Mouse (Mus musculus) lung, embryonic 14.5 days (tissue): ENCODE measurements around the gene Stx1b. TPM values are rescaled to one million over a fixed set of nuclear protein-coding genes. Genes with fewer than 3 reads are reported as not detected.
A peak's percentile ranks its signal among the peaks of the same experiment; 100 is the strongest.

Experiments
- ATAC-seq: fragments of 200-750 bp; cut with Nextera tagmentation; 2 replicates; pipeline ENCODE4 v1.8.0; 2017; ENCODE audit warnings: mild to moderate bottlenecking, moderate TSS enrichment, moderate library complexity; ENCODE audit not compliant: insufficient read depth
- DNase-seq: peaks from one replicate; pipeline ENCODE4 v3.0.0-alpha.2; 2015
- H3K27ac ChIP-seq: fragments of 300-500 bp; sonication (generic); 2 replicates; pipeline ENCODE4 v1.5.1; 2014; ENCODE audit warnings: low read depth, mild to moderate bottlenecking, moderate library complexity
- H3K27me3 ChIP-seq: fragments of 300-500 bp; sonication (generic); 2 replicates; pipeline ENCODE4 v1.6.1; 2014; ENCODE audit warnings: low read length, control low read depth; ENCODE audit not compliant: insufficient read depth
- H3K36me3 ChIP-seq: fragments of 300-500 bp; sonication (generic); 2 replicates; pipeline ENCODE4 v1.6.1; 2014; ENCODE audit warnings: control low read depth; ENCODE audit not compliant: insufficient read depth
- H3K4me1 ChIP-seq: fragments of 300-500 bp; sonication (generic); 2 replicates; pipeline ENCODE4 v1.6.1; 2014; ENCODE audit warnings: antibody characterized with exemption, control low read depth; ENCODE audit not compliant: insufficient read depth
- H3K4me2 ChIP-seq: fragments of 300-500 bp; sonication (generic); 2 replicates; pipeline ENCODE4 v1.6.1; 2014; ENCODE audit warnings: mild to moderate bottlenecking
- H3K4me3 ChIP-seq: fragments of 300-500 bp; sonication (generic); 2 replicates; pipeline ENCODE4 v1.5.1; 2014; ENCODE audit warnings: low read depth, low read length
- H3K9ac ChIP-seq: fragments of 300-500 bp; sonication (generic); 2 replicates; pipeline ENCODE4 v1.6.1; 2014
- H3K9me3 ChIP-seq: fragments of 300-500 bp; sonication (generic); 2 replicates; pipeline ENCODE4 v1.6.1; 2016; ENCODE audit warnings: low read depth, low read length, control low read depth
- CTCF ChIP-seq: IDR thresholded peaks from 2 replicates; pipeline ENCODE4 v1.5.1; 2016; ENCODE audit warnings: antibody characterized with exemption, low read depth
- WGBS: fragments of 180-500 bp; shearing (Covaris S2); extraction: QIAGEN DNeasy Blood & Tissue Kit; methylation state at CpG from one replicate; pipeline ENCODE4 v1.1.7; 2014; 5-methylcytosine and 5-hydroxymethylcytosine counted together
- polyA plus RNA-seq: library from polyadenylated mRNA; unstranded; fragments of >200 nt; fragmentation: Nextera tagmentation; extraction: Ambion mirVana; gene quantifications from 2 replicates; pipeline ENCODE4 v1.2.1, GENCODE M21; 2014

Gene Stx1b
- polyA plus RNA-seq, 1 experiment from 2014 or later = 2.8 TPM

DNA sequence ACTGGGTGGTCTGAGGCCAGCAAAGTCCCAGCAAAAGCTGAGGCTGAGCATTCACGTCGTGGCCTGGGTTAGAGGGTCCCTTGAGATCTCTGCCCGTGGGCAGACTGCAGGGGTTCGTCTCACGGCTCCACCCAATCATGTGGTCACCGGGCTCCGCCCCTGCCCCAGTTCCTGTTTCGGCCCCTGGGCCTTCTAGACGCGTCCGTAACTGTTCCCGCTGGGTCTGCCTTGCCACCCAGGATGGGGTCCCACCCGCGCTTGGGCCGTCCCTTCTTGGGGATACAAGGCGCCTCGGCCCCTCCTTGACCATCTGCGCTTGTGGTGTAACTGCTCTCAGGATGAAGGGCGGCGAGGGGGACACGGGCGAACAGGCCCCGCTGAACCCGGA is 54.7 kb downstream of the Stx1b start, which contains the start of gene Orai3:
TSS of gene Orai3 (plus strand) at position 165 of the 388 bp plus-strand sequence.
- H3K4me2 ChIP-seq = peak within 1 kb of the TSS; percentile 89
- peak within 1 kb of the TSS; percentile 80 for H3K4me3 ChIP-seq
- H3K4me1 ChIP-seq = 0 out of 2 replicates have a peak, but pooled peaks cover 7% of the 10 kb centered on the region
- no peak for TF ChIP-seq CTCF
- H3K36me3 ChIP-seq = peaks cover 48% of the 10 kb centered on the region
- ATAC-seq = peak; percentile 84
- peak within 1 kb of the TSS; percentile 95 for H3K27ac ChIP-seq
- WGBS = 0% methylated on average over 23 of the region's 24 CpGs
- H3K9ac ChIP-seq = peak within 1 kb of the TSS; percentile 89
- H3K27me3 ChIP-seq = no peaks in the 10 kb centered on the region
- DNase-seq = peak; percentile 93
- H3K9me3 ChIP-seq = no peaks in the 10 kb centered on the region

DNA sequence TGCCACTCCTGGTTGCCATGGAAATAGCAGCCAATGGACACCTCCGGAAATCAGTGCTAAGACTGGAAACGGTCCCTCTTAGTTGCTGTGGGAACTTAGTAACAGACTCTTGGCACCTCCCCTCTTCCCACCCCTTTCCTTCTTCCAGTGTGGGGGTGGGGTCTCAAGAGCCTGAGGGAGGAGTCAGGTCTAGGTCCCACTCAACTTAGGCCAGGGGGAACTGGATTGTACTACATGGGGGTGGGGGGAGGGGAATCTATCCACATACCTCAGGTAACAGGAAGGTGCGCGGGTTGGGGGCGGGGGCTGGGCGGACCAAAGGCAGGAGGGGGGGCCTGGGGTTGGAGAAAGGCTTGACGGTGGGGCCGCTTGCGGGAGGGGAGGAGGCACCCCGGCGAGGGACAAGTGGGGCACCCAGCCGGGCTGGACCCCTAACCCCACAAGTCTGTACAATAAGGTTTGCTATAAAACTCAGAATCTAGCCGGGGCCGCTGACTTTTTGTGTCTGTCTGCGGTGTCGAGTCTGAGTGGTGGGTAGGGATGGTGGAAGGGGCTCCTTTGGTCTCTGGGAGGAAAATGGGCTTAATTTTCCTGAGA is 55.3 kb downstream of the Stx1b start:
- H3K36me3 ChIP-seq = peaks cover 49% of the 10 kb centered on the region
- DNase-seq (peak; percentile 98), ATAC-seq (peak; percentile 89)
- peak overlapping the region; percentile 89 for H3K4me2 ChIP-seq
- no peaks in the 10 kb centered on the region for H3K27me3 ChIP-seq
- H3K9ac ChIP-seq = peak overlapping the region; percentile 89
- under 1% methylated on average over 16 of the region's 16 CpGs for WGBS
- H3K27ac ChIP-seq = peak overlapping the region; percentile 95
- peak overlapping the region; percentile 80 for H3K4me3 ChIP-seq
- 0 out of 2 replicates have a peak, but pooled peaks cover 7% of the 10 kb centered on the region for H3K4me1 ChIP-seq
- no peak for TF ChIP-seq CTCF
- H3K9me3 ChIP-seq = no peaks in the 10 kb centered on the region

DNA sequence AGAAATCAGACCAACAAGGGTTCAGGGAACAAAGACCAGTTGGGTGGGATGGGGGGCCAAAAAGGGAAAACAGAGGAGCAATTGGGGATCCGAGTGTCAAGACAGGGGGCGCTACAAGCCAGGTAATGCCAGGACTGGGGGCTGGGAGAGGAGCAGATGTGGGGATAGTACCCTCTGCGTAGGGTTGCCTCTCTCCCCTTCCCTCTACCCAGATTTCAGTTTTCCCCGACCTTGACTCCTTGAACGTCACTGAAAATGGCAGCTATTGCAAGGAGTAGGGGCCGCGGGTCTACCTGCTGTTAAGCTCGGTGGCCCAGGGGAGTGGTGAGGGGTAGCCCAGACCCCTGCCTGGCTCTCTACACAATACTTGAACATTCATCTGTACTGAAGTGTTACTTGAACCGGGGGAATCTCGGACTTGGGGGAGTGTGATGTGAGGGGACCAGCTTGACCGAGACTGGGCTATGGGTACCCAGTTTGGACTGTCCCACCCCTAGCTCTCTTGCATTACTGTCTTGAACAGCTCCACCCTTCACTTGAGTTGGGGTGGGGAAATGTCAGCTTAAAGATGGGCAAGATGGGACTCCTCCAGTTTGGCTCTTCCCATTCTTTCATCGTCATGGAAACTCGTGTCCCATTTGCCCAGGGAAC is 55.9 kb downstream of the Stx1b start:
- H3K4me3 ChIP-seq = 0 out of 2 replicates have a peak overlapping the region, but pooled peaks have one; percentile 80
- 0 out of 2 replicates have a peak, but pooled peaks cover 7% of the 10 kb centered on the region for H3K4me1 ChIP-seq
- H3K4me2 ChIP-seq = peak overlapping the region; percentile 25; the same call in 1 of the 2 replicates
- 45% methylated on average over 13 of the region's 13 CpGs for WGBS
- no peaks in the 10 kb centered on the region for H3K9me3 ChIP-seq
- H3K27me3 ChIP-seq = no peaks in the 10 kb centered on the region
- H3K27ac ChIP-seq = 0 out of 2 replicates have a peak overlapping the region, but pooled peaks have one; percentile 12
- H3K36me3 ChIP-seq = peaks cover 49% of the 10 kb centered on the region
- DNase-seq = no peak
- H3K9ac ChIP-seq = no peak overlapping the region
- peak; percentile 38 for TF ChIP-seq CTCF
- ATAC-seq = no peak

DNA sequence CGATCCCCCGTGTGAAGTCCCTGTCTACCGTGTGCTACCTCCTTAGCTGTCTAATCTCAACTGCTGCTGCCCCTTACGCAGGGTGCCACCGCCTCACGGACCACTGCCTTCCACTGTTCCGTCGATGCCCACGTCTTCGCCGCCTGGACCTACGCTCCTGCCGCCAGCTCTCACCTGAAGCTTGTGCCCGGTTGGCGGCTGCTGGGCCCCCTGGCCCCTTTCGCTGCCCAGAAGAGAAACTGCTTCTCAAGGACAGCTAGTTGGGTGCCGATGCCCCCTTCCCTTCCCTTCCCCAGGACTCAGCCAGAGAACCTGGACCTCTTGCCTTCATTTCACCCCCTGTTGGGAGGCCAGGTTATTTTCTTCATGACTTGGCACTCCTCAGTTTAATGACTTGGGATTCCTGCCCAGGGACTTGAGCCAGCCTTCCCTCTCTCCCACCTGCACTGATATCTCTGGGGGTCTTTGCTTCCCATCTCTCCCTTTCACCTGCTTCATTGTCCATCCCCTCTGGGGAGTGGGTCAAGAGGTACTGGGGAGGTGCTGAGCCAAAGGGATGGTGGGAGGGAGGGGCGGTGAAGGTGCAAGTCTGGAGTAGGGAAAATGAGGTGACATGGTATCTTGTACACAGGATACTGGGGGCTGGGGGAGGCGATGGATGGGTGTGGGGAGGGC is 56.5 kb downstream of the Stx1b start:
- ATAC-seq = no peak

DNA sequence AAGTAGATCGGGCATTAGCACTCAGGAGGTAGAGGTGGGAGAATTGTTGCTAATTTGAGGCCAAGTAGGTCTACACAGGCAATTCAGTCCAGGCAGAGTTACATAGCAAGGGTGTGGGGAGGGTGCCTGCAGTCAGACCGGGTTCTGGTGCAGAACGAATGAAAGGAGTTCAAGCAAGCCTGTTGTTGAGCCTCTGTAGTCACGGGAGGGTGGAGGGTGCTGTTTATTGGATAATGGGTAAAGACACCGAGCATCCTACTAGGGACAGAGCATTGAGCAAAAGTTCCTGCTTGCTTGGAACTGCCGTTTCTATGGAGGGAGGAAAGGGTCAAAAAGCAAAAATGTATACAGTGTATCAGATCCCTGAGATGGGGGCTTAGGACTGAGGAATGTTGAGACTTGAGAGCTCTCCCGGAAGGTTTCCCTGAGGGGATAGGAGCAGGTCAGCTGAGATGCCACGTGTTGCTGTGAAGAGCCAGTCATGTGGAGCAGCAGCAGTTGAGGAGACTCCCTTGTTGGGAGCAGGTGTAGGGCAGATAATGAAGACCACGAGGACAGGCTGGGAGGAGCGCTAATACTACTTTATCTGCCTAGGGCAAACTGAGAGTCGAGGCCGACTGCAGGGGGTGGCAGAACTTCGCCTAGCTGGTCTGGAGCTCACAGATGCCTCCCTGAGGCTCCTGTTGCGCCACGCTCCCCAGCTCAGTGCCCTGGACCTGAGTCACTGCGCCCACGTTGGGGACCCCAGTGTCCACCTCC is 57.3 kb downstream of the Stx1b start:
- Histone ChIP-seq H3K9ac (no peak overlapping the region), H3K4me1 (0 out of 2 replicates have a peak, but pooled peaks cover 7% of the 10 kb centered on the region), H3K9me3 (no peaks in the 10 kb centered on the region), H3K27me3 (no peaks in the 10 kb centered on the region), H3K4me2 (no peak overlapping the region; the same call in 1 of the 2 replicates), H3K36me3 (peaks cover 61% of the 10 kb centered on the region), H3K27ac (no peak overlapping the region), H3K4me3 (no peak overlapping the region)
- DNase-seq = no peak
- ATAC-seq = no peak
- WGBS = 70% methylated on average over 17 of the region's 17 CpGs
- no peak for TF ChIP-seq CTCF

More for the DNA sequence above, 56.5 kb downstream of the Stx1b start:
- DNase-seq = no peak
- Histone ChIP-seq H3K4me2 (peak overlapping the region; percentile 25; the same call in 1 of the 2 replicates), H3K9ac (no peak overlapping the region; the same call in 1 of the 2 replicates), H3K27me3 (no peaks in the 10 kb centered on the region), H3K4me1 (0 out of 2 replicates have a peak, but pooled peaks cover 7% of the 10 kb centered on the region), H3K4me3 (no peak overlapping the region), H3K9me3 (no peaks in the 10 kb centered on the region), H3K36me3 (peaks cover 54% of the 10 kb centered on the region), H3K27ac (0 out of 2 replicates have a peak overlapping the region, but pooled peaks have one; percentile 12)
- TF ChIP-seq CTCF = no peak
- 89% methylated on average over 19 of the region's 19 CpGs for WGBS

DNA sequence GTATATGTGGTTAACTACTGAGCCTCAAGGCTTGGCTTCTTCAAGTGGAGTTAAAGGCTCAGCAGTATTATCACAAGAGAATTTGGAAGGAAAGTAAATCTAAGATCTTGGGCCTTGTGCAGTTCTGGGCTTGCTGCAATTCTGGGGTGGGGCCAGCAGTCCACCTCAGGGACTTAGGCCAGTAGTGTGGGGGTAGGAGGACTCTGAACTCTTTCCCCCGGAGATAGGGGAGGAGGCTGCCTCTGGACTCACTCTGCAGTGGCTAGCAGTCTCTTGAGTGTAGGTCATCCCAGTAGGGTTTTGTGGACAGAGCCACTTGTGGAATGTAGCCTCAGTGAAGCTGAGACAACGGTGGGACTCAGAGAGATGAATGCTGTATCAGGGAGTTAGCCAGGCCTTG is 58.6 kb downstream of the Stx1b start:
- Histone ChIP-seq H3K4me3 (no peak overlapping the region), H3K4me2 (no peak overlapping the region)

More for the DNA sequence above, 58.6 kb downstream of the Stx1b start:
- Histone ChIP-seq H3K4me1 (0 out of 2 replicates have a peak, but pooled peaks cover 2% of the 10 kb centered on the region), H3K27me3 (no peaks in the 10 kb centered on the region), H3K9me3 (no peaks in the 10 kb centered on the region), H3K36me3 (peaks cover 67% of the 10 kb centered on the region), H3K27ac (no peak overlapping the region), H3K9ac (no peak overlapping the region)
- no peak for TF ChIP-seq CTCF
- no peak for ATAC-seq
- 86% methylated on average over 2 of the region's 2 CpGs for WGBS
- no peak for DNase-seq
